In genomic region chr9:20993165-20993898, GRCm38 (mm10) we compare ENCODE assay signal across 15 mouse cellular contexts. TPM values are rescaled to one million over a fixed set of nuclear protein-coding genes. Genes with fewer than 3 reads are reported as not detected.
A peak's percentile ranks its signal among the peaks of the same experiment; 100 is the strongest.
DNase-seq lines count a peak whose midpoint lies in the region; ATAC-seq and TF ChIP-seq lines count a peak whose summit lies in the region.
"Had no signal": no experiment of that assay in that cellular context is flagged by ENCODE, and none has a peak within 500 bp of the region (broad histone marks: within the 10 kb centered on the region; RNA-seq: fewer than 3 reads in every experiment).

No protein-coding gene starts in this region.

- peak; percentile 39; the same call in 1 of the 2 replicates for ATAC-seq in embryonic facial prominence, embryonic 14.5 days (ENCODE audit: low read depth)
- no peak for ATAC-seq in liver, embryonic 13.5 days (ENCODE audit: low read depth)
- no peak for ATAC-seq in liver, embryonic 11.5 days (replicated peaks; ENCODE audit: low FRiP score)
- peak; percentile 96 for ATAC-seq in lung, postnatal 0 days
- peak; percentile 81 for ATAC-seq in stomach, embryonic 16.5 days (ENCODE audit: insufficient read depth, low FRiP score)

- DNase-seq in embryonic facial prominence, embryonic 14.5 days (ENCODE audit: low spot score), result peak; percentile 61
- DNase-seq in embryonic facial prominence, embryonic 10.5 days (ENCODE audit: low spot score), result no peak
- DNase-seq in liver, embryonic 13.5 days, result no peak
- no peak for DNase-seq in liver, embryonic 11.5 days (ENCODE audit: low spot score)
- DNase-seq in lung, postnatal 0 days (ENCODE audit: low spot score), result peak; percentile 93
- DNase-seq in retina, embryonic 14.5 days (ENCODE audit: low spot score), result no peak
- no peak for DNase-seq in hindbrain, embryonic 10.5 days (ENCODE audit: low spot score)
- DNase-seq: cerebellum, adult 9-11 months; right cerebral cortex, postnatal 25 days; thymus, adult 18-20 months had no signal

- H3K36me3 ChIP-seq in embryonic facial prominence, embryonic 14.5 days (ENCODE audit: control insufficient read depth, insufficient read depth, low read length), result no peaks in the 10 kb centered on the region
- no peaks in the 10 kb centered on the region for H3K36me3 ChIP-seq in embryonic facial prominence, embryonic 10.5 days (replicated peaks)
- H3K36me3 ChIP-seq in liver, embryonic 13.5 days, result no peaks in the 10 kb centered on the region
- no peaks in the 10 kb centered on the region for H3K36me3 ChIP-seq in liver, embryonic 11.5 days (ENCODE audit: control insufficient read depth, insufficient read depth, low read length)
- no peaks in the 10 kb centered on the region for H3K36me3 ChIP-seq in lung, postnatal 0 days (ENCODE audit: insufficient read depth, low read length)
- no peaks in the 10 kb centered on the region for H3K36me3 ChIP-seq in stomach, embryonic 16.5 days (ENCODE audit: control insufficient read depth, insufficient read depth, low read length)
- H3K36me3 ChIP-seq in hindbrain, embryonic 10.5 days, result no peaks in the 10 kb centered on the region
- H3K36me3 ChIP-seq: liver, embryonic 15.5 days; neural tube, embryonic 13.5 days had no signal

- no peak for TF ChIP-seq CTCF in lung, postnatal 0 days (IDR thresholded peaks at IDR 0.05)

- H3K9me3 ChIP-seq in embryonic facial prominence, embryonic 14.5 days (ENCODE audit: control insufficient read depth, low read length), result no peaks in the 10 kb centered on the region
- no peaks in the 10 kb centered on the region for H3K9me3 ChIP-seq in embryonic facial prominence, embryonic 10.5 days
- no peaks in the 10 kb centered on the region for H3K9me3 ChIP-seq in liver, embryonic 13.5 days (replicated peaks)
- H3K9me3 ChIP-seq in liver, embryonic 11.5 days (ENCODE audit: control insufficient read depth, low read length), result no peaks in the 10 kb centered on the region
- no peaks in the 10 kb centered on the region for H3K9me3 ChIP-seq in lung, postnatal 0 days (ENCODE audit: low read length)
- no peaks in the 10 kb centered on the region for H3K9me3 ChIP-seq in stomach, embryonic 16.5 days (replicated peaks; ENCODE audit: control insufficient read depth, low read length)
- no peaks in the 10 kb centered on the region for H3K9me3 ChIP-seq in hindbrain, embryonic 10.5 days
- H3K9me3 ChIP-seq: liver, embryonic 15.5 days; neural tube, embryonic 13.5 days had no signal

- H3K4me3 ChIP-seq in embryonic facial prominence, embryonic 14.5 days (ENCODE audit: low read depth, low read length), result no peak overlapping the region
- H3K4me3 ChIP-seq in embryonic facial prominence, embryonic 10.5 days, result no peak overlapping the region
- H3K4me3 ChIP-seq in liver, embryonic 13.5 days (replicated peaks), result no peak overlapping the region
- no peak overlapping the region for H3K4me3 ChIP-seq in liver, embryonic 11.5 days (ENCODE audit: low read depth, low read length)
- H3K4me3 ChIP-seq in lung, postnatal 0 days (ENCODE audit: low read depth, low read length), result no peak overlapping the region
- no peak overlapping the region for H3K4me3 ChIP-seq in stomach, embryonic 16.5 days (replicated peaks; ENCODE audit: low read length)
- no peak overlapping the region for H3K4me3 ChIP-seq in hindbrain, embryonic 10.5 days
- H3K4me3 ChIP-seq: layer of hippocampus, adult 2 months; liver, embryonic 15.5 days; neural tube, embryonic 13.5 days had no signal

- H3K4me2 ChIP-seq in embryonic facial prominence, embryonic 14.5 days (ENCODE audit: low read depth, low read length), result no peak overlapping the region
- no peak overlapping the region for H3K4me2 ChIP-seq in liver, embryonic 13.5 days
- H3K4me2 ChIP-seq in liver, embryonic 11.5 days, result no peak overlapping the region
- no peak overlapping the region; the same call in 1 of the 2 replicates for H3K4me2 ChIP-seq in lung, postnatal 0 days (replicated peaks; ENCODE audit: low read depth, low read length)
- no peak overlapping the region for H3K4me2 ChIP-seq in stomach, embryonic 16.5 days (ENCODE audit: low read depth, low read length)
- H3K4me2 ChIP-seq: liver, embryonic 15.5 days; midbrain, embryonic 11.5 days; neural tube, embryonic 13.5 days had no signal

- no peaks in the 10 kb centered on the region for H3K27me3 ChIP-seq in embryonic facial prominence, embryonic 14.5 days (replicated peaks; ENCODE audit: control insufficient read depth, insufficient read depth, low read length)
- peaks cover 10% of the 10 kb centered on the region; the same call in 1 of the 2 replicates for H3K27me3 ChIP-seq in embryonic facial prominence, embryonic 10.5 days (replicated peaks; ENCODE audit: low read depth, poor library complexity, severe bottlenecking)
- peaks cover 3% of the 10 kb centered on the region; the same call in 1 of the 2 replicates for H3K27me3 ChIP-seq in liver, embryonic 13.5 days
- H3K27me3 ChIP-seq in liver, embryonic 11.5 days (replicated peaks; ENCODE audit: control insufficient read depth, insufficient read depth, low read length), result no peaks in the 10 kb centered on the region
- no peaks in the 10 kb centered on the region for H3K27me3 ChIP-seq in lung, postnatal 0 days (replicated peaks; ENCODE audit: insufficient read depth, low read length)
- no peaks in the 10 kb centered on the region for H3K27me3 ChIP-seq in stomach, embryonic 16.5 days (ENCODE audit: control insufficient read depth, insufficient read depth, low read length)
- 0 out of 2 replicates have a peak, but pooled peaks cover 5% of the 10 kb centered on the region for H3K27me3 ChIP-seq in hindbrain, embryonic 10.5 days (ENCODE audit: insufficient read depth, poor library complexity, severe bottlenecking)
- H3K27me3 ChIP-seq: liver, embryonic 15.5 days had no signal

- no peak overlapping the region; the same call in 1 of the 2 replicates for H3K27ac ChIP-seq in embryonic facial prominence, embryonic 14.5 days (replicated peaks; ENCODE audit: low read depth, low read length)
- H3K27ac ChIP-seq in embryonic facial prominence, embryonic 10.5 days (replicated peaks), result no peak overlapping the region
- no peak overlapping the region for H3K27ac ChIP-seq in liver, embryonic 13.5 days
- H3K27ac ChIP-seq in liver, embryonic 11.5 days (ENCODE audit: low read depth, low read length), result no peak overlapping the region
- peak overlapping the region; percentile 90 for H3K27ac ChIP-seq in lung, postnatal 0 days (ENCODE audit: low read length)
- H3K27ac ChIP-seq in stomach, embryonic 16.5 days (ENCODE audit: low read length), result no peak overlapping the region
- H3K27ac ChIP-seq in hindbrain, embryonic 10.5 days, result no peak overlapping the region
- H3K27ac ChIP-seq: layer of hippocampus, adult 2 months; neural tube, embryonic 13.5 days had no signal

- peak; percentile 82 for TF ChIP-seq EP300 in lung, postnatal 0 days (IDR thresholded peaks at IDR 0.05)

- H3K4me1 ChIP-seq in embryonic facial prominence, embryonic 14.5 days (ENCODE audit: control insufficient read depth, insufficient read depth, low read length), result peaks cover 8% of the 10 kb centered on the region
- peaks cover 14% of the 10 kb centered on the region for H3K4me1 ChIP-seq in embryonic facial prominence, embryonic 10.5 days
- peaks cover 31% of the 10 kb centered on the region for H3K4me1 ChIP-seq in liver, embryonic 13.5 days (replicated peaks)
- H3K4me1 ChIP-seq in liver, embryonic 11.5 days (replicated peaks; ENCODE audit: control insufficient read depth, insufficient read depth, low read length), result no peaks in the 10 kb centered on the region; the same call in 1 of the 2 replicates
- H3K4me1 ChIP-seq in lung, postnatal 0 days (ENCODE audit: insufficient read depth, low read depth, low read length), result peaks cover 4% of the 10 kb centered on the region; the same call in 1 of the 2 replicates
- peaks cover 10% of the 10 kb centered on the region for H3K4me1 ChIP-seq in stomach, embryonic 16.5 days (ENCODE audit: control insufficient read depth, insufficient read depth, low read length)
- peaks cover 9% of the 10 kb centered on the region for H3K4me1 ChIP-seq in hindbrain, embryonic 10.5 days (replicated peaks)

- WGBS in embryonic facial prominence, embryonic 14.5 days, result 30% methylated on average over 5 of the region's 5 CpGs
- WGBS in embryonic facial prominence, embryonic 10.5 days, result 56% methylated on average over 5 of the region's 5 CpGs
- WGBS in liver, embryonic 13.5 days (ENCODE audit: insufficient replicate concordance), result 61% methylated on average over 5 of the region's 5 CpGs
- 61% methylated on average over 5 of the region's 5 CpGs for WGBS in liver, embryonic 11.5 days
- WGBS in lung, postnatal 0 days, result 33% methylated on average over 5 of the region's 5 CpGs
- 35% methylated on average over 5 of the region's 5 CpGs for WGBS in stomach, embryonic 16.5 days
- 58% methylated on average over 5 of the region's 5 CpGs for WGBS in hindbrain, embryonic 10.5 days

- no peak overlapping the region for H3K9ac ChIP-seq in embryonic facial prominence, embryonic 14.5 days (ENCODE audit: low read depth, low read length)
- peak overlapping the region; percentile 13; the same call in 1 of the 2 replicates for H3K9ac ChIP-seq in liver, embryonic 13.5 days
- H3K9ac ChIP-seq in liver, embryonic 11.5 days (ENCODE audit: low read depth, low read length), result no peak overlapping the region
- no peak overlapping the region for H3K9ac ChIP-seq in lung, postnatal 0 days (replicated peaks; ENCODE audit: low read depth)
- no peak overlapping the region for H3K9ac ChIP-seq in stomach, embryonic 16.5 days (ENCODE audit: low read length)
- H3K9ac ChIP-seq: liver, embryonic 15.5 days; neural tube, embryonic 13.5 days had no signal

RNA-seq across cellular contexts. Expression of gene Mrpl4, which starts 9.2 kb away (rescaled TPM):
- polyA plus RNA-seq in embryonic facial prominence, embryonic 14.5 days (2014; fragmentation: Nextera tagmentation; extraction: Ambion mirVana), result 110 and 119 TPM in 2 replicates
- 154 and 161 TPM in 2 replicates for polyA plus RNA-seq in embryonic facial prominence, embryonic 10.5 days (2016; fragmentation: Nextera tagmentation; extraction: Ambion mirVana)
- polyA plus RNA-seq in liver, embryonic 13.5 days (2015; fragmentation: Nextera tagmentation; extraction: Ambion mirVana), result 81.2 and 84.0 TPM in 2 replicates
- polyA plus RNA-seq in liver, embryonic 11.5 days (2014; fragmentation: Nextera tagmentation; extraction: Ambion mirVana), result 138 and 145 TPM in 2 replicates
- polyA plus RNA-seq in lung, postnatal 0 days (2015; fragmentation: Nextera tagmentation; extraction: Ambion mirVana), result 112 and 125 TPM in 2 replicates
- 131 and 141 TPM in 2 replicates for polyA plus RNA-seq in stomach, embryonic 16.5 days (2015; fragmentation: Nextera tagmentation; extraction: Ambion mirVana)
- polyA plus RNA-seq in hindbrain, embryonic 10.5 days (2016; fragmentation: Nextera tagmentation; extraction: Ambion mirVana), result 136 and 150 TPM in 2 replicates

RNA-seq across cellular contexts. Expression of gene S1pr2, which starts 16.8 kb away (rescaled TPM):
- polyA plus RNA-seq in embryonic facial prominence, embryonic 14.5 days (2014; fragmentation: Nextera tagmentation; extraction: Ambion mirVana), result 54.5 and 59.6 TPM in 2 replicates
- polyA plus RNA-seq in embryonic facial prominence, embryonic 10.5 days (2016; fragmentation: Nextera tagmentation; extraction: Ambion mirVana), result 38.2 and 42.8 TPM in 2 replicates
- polyA plus RNA-seq in liver, embryonic 13.5 days (2015; fragmentation: Nextera tagmentation; extraction: Ambion mirVana), result 4.7 and 4.8 TPM in 2 replicates
- 15.2 and 16.8 TPM in 2 replicates for polyA plus RNA-seq in liver, embryonic 11.5 days (2014; fragmentation: Nextera tagmentation; extraction: Ambion mirVana)
- 60.8 and 62.3 TPM in 2 replicates for polyA plus RNA-seq in lung, postnatal 0 days (2015; fragmentation: Nextera tagmentation; extraction: Ambion mirVana)
- polyA plus RNA-seq in stomach, embryonic 16.5 days (2015; fragmentation: Nextera tagmentation; extraction: Ambion mirVana), result 38.2 and 39.9 TPM in 2 replicates
- 24.2 and 25.2 TPM in 2 replicates for polyA plus RNA-seq in hindbrain, embryonic 10.5 days (2016; fragmentation: Nextera tagmentation; extraction: Ambion mirVana)

RNA-seq across cellular contexts. Expression of gene Icam1, which starts 22.5 kb away (rescaled TPM):
- polyA plus RNA-seq in embryonic facial prominence, embryonic 14.5 days (2014; fragmentation: Nextera tagmentation; extraction: Ambion mirVana), result 18.6 and 20.0 TPM in 2 replicates
- 5.9 and 6.0 TPM in 2 replicates for polyA plus RNA-seq in embryonic facial prominence, embryonic 10.5 days (2016; fragmentation: Nextera tagmentation; extraction: Ambion mirVana)
- 9.6 and 9.7 TPM in 2 replicates for polyA plus RNA-seq in liver, embryonic 13.5 days (2015; fragmentation: Nextera tagmentation; extraction: Ambion mirVana)
- 12.2 and 13.0 TPM in 2 replicates for polyA plus RNA-seq in liver, embryonic 11.5 days (2014; fragmentation: Nextera tagmentation; extraction: Ambion mirVana)
- polyA plus RNA-seq in lung, postnatal 0 days (2015; fragmentation: Nextera tagmentation; extraction: Ambion mirVana), result 236 and 352 TPM in 2 replicates
- polyA plus RNA-seq in stomach, embryonic 16.5 days (2015; fragmentation: Nextera tagmentation; extraction: Ambion mirVana), result 15.0 and 16.3 TPM in 2 replicates
- polyA plus RNA-seq in hindbrain, embryonic 10.5 days (2016; fragmentation: Nextera tagmentation; extraction: Ambion mirVana), result 5.1 and 5.8 TPM in 2 replicates

RNA-seq across cellular contexts. Expression of gene Dnmt1, which starts 33.6 kb away (rescaled TPM):
- polyA plus RNA-seq in embryonic facial prominence, embryonic 14.5 days (2014; fragmentation: Nextera tagmentation; extraction: Ambion mirVana), result 46.8 and 56.5 TPM in 2 replicates
- polyA plus RNA-seq in embryonic facial prominence, embryonic 10.5 days (2016; fragmentation: Nextera tagmentation; extraction: Ambion mirVana), result 168 and 176 TPM in 2 replicates
- 63.3 and 75.0 TPM in 2 replicates for polyA plus RNA-seq in liver, embryonic 13.5 days (2015; fragmentation: Nextera tagmentation; extraction: Ambion mirVana)
- polyA plus RNA-seq in liver, embryonic 11.5 days (2014; fragmentation: Nextera tagmentation; extraction: Ambion mirVana), result 85.1 and 87.5 TPM in 2 replicates
- 14.5 and 15.5 TPM in 2 replicates for polyA plus RNA-seq in lung, postnatal 0 days (2015; fragmentation: Nextera tagmentation; extraction: Ambion mirVana)
- 75.5 and 75.7 TPM in 2 replicates for polyA plus RNA-seq in stomach, embryonic 16.5 days (2015; fragmentation: Nextera tagmentation; extraction: Ambion mirVana)
- 104 and 150 TPM in 2 replicates for polyA plus RNA-seq in hindbrain, embryonic 10.5 days (2016; fragmentation: Nextera tagmentation; extraction: Ambion mirVana)

RNA-seq across cellular contexts. Expression of gene Icam4, which starts 35.8 kb away (rescaled TPM):
- polyA plus RNA-seq in embryonic facial prominence, embryonic 14.5 days (2014; fragmentation: Nextera tagmentation; extraction: Ambion mirVana), result 0.65 and 0.69 TPM in 2 replicates
- polyA plus RNA-seq in embryonic facial prominence, embryonic 10.5 days (2016; fragmentation: Nextera tagmentation; extraction: Ambion mirVana), result 3.8 and 5.1 TPM in 2 replicates
- polyA plus RNA-seq in liver, embryonic 13.5 days (2015; fragmentation: Nextera tagmentation; extraction: Ambion mirVana), result 244 and 254 TPM in 2 replicates
- polyA plus RNA-seq in liver, embryonic 11.5 days (2014; fragmentation: Nextera tagmentation; extraction: Ambion mirVana), result 146 and 147 TPM in 2 replicates
- polyA plus RNA-seq in lung, postnatal 0 days (2015; fragmentation: Nextera tagmentation; extraction: Ambion mirVana), result 3.3 and 3.8 TPM in 2 replicates
- 5.9 and 8.6 TPM in 2 replicates for polyA plus RNA-seq in stomach, embryonic 16.5 days (2015; fragmentation: Nextera tagmentation; extraction: Ambion mirVana)
- 5.9 and 6.0 TPM in 2 replicates for polyA plus RNA-seq in hindbrain, embryonic 10.5 days (2016; fragmentation: Nextera tagmentation; extraction: Ambion mirVana)

Comparison
In these comparisons a context has a peak if more than half of its experiments do, and no peak if none do; other contexts are left out.
1. DNase-seq: peak in embryonic facial prominence, embryonic 14.5 days (single experiment) and lung, postnatal 0 days (single experiment); none in embryonic facial prominence, embryonic 10.5 days (single experiment), liver, embryonic 13.5 days (single experiment), liver, embryonic 11.5 days (single experiment), retina, embryonic 14.5 days (single experiment) and hindbrain, embryonic 10.5 days (single experiment).
2. ATAC-seq: peak in embryonic facial prominence, embryonic 14.5 days (single experiment), lung, postnatal 0 days (single experiment) and stomach, embryonic 16.5 days (single experiment); none in liver, embryonic 13.5 days (single experiment) and liver, embryonic 11.5 days (single experiment).
3. RNA of gene Icam1, which starts 22.5 kb away (polyA plus RNA-seq): 236 to 352 TPM in lung, postnatal 0 days; 18.6 to 20.0 TPM in embryonic facial prominence, embryonic 14.5 days, 15.0 to 16.3 TPM in stomach, embryonic 16.5 days, 12.2 to 13.0 TPM in liver, embryonic 11.5 days, 9.6 to 9.7 TPM in liver, embryonic 13.5 days, 5.9 to 6.0 TPM in embryonic facial prominence, embryonic 10.5 days and 5.1 to 5.8 TPM in hindbrain, embryonic 10.5 days; every median in the first group is over 10 times any median in the second.